Mouse (Mus musculus) ES-CJ7 (cell line): ENCODE measurements around the gene Gramd1a.

Experiments
- DNase-seq: peaks from one replicate; pipeline ENCODE4 v3.0.0; 2011; ENCODE audit warnings: low read depth, low spot score

The Gramd1a gene

GRCm38 (mm10) chr7:31123697-31124096, 32.0 kb downstream of the Gramd1a start:
- no peak for DNase-seq

DNA sequence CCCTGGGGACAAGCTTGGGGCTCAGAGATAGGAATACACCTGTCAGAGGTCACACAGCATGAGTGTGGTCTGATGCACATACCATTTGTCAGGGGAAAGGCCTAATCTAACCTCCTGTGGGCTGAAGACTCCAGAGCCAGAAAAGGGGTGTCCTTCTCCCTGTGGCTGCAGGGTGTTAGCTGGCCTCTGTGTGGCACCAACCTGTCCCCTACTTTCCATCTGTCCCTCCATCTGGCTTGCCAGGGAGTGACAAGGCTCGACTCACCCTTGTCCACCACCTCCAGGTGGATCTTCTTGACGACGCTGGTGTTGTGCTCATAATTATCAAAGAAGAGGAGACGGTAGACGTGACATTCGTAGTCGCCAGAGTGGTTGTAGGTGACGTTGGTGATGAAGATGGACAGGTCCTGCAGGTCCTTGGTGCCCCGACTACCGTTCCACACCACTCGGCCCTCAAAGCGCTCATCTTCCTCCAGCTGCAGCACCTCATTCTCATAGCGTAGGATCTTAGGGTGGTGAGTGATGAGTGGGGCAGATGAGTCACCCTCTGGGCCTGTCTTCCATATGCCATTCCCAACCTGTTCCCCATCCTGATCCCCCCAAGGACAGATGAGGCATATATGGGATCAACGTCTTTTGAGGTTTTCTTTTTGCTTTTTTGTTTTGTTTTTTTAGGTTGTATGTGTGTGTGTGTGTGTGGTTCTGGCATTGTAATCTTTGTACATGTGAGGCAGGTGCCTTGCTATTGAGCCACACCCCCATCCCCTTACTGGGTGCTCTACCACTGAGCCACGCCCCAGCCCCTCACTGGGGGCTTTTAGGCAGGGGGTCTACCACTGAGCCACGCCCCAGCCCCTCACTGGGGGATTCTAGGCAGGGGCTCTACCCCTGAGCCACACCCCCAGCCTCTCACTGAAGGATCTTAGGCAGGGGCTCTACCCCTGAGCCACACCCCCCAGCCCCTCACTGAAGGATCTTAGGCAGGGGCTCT, 32.8 kb downstream of the Gramd1a start:
- no peak for DNase-seq

DNA sequence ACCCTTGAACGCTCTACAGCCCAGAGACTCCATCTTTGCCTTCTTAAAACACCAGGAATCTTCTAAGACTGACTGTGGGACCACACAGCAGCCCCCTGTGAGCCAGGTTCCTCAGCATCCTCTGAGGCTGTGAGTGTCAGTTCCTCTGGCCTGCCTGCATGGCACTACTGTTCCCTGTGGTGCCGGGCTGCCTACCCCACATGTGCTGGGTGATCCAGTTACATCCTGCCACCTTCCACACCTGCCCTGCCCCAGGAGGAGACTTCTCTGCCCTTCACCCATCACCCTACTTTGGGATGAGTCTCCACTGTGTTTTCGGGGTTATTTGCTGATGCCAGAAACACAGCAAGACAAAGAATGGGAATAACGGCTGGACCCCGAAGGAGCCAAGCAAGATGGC, 36.1 kb downstream of the Gramd1a start:
- no peak for DNase-seq

DNA sequence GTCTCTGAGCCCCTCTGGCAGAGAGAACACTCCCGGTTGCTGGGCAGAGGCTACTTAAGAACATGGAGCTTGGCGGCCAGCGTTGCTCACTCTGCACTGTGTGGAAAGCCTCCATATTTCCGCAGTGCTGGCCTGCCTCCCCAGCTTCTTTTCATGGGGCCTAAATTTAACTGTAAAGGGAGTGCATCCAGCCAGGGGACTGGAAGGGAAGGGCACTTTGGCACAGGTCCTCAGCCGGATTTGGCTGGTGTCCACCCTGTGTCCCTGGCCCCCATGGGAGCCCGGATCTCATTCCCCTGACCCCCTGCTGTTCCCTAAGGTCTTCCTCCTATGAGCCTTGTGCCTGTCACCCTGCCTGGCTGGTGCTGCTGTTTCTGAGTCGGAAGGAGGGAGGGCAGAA, 37.2 kb downstream of the Gramd1a start:
- no peak for DNase-seq

DNA sequence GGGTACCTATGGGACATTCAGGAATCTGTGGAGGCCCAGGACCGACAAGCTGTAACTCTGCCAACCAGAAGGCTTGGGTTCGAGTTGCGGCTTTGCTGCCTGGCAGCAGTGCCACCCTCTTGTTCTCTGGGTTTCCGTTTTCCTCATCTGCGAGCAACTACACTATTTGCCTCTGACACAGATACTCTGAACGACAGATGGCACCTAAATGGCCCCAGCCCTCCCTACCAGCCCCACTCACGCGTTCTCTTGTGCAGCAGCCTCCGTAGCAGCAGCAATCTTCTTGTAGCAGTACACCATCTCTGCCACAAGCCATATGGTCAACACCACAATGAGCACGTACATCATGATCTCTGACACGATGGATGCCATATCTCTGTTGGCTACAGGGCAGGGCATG, 38.2 kb downstream of the Gramd1a start:
- no peak for DNase-seq

DNA sequence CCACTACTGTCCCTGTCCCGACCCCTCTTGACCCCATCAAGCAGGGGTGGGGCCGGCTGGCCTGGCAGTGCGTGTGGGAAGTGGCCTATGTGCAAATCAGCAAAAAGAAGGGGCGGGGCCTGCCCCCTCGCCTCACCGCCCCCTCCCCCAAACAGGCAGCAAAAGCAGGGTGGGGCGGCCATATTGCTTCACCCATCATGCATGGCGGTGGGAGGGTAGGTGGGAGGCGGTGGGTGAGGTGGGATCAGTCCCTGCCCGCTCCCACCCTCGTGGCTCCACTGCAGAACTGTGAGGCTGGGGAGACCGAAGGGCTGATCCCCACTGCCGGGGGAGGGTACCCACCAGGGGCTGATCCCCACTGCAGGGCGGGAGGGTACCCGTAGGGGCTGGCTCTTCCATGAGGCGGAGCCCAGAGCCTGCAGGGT, 39.0 kb downstream of the Gramd1a start:
- DNase-seq = peak; percentile 70

DNA sequence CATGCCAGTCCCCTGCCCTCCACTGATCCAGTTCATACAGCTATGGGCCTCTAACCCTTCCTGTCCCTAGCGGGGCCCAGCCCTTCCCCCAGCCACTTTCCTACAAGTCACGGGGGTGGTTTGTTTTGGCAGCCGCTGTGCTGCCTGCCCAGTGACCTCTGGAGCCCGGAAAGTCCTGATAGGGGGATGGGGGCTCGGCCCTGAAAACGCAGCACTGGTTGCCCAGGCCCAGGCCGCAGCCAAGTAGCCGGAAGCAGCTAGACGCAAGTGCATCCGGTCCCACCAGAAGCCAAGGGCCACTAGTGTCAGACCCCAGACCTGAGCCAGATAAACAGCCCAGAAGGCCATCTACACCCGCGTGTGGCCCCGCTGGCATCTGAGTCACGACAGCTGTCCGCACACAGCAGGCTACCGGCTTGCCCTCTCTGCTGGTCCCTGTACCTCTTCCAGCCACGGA, 40.1 kb downstream of the Gramd1a start:
- DNase-seq = no peak

DNA sequence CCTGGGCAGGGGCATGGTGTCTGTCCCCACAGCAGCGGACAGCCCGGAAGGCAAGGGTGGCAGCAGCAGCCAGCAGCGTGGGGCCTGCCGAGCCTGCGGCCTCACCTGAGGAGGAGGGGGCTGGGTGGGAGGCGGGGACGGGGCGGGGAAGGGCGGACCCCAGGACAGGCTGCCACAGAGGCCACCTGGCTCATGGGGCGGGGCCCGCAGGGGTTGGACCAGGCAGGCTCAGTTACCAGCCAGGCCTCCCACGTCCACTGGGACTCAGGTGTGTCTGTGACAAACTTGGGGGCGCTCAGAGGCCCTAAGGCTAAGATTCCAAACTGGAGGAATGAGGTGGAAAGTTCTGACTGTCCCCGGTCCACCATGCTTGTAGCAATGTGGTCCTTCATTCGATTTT, 40.5 kb downstream of the Gramd1a start, which contains the start of gene Hpn:
Gene Hpn, minus strand, starts transcription at position 109 of the 400 bp plus-strand sequence.
- DNase-seq = no peak

- peak; percentile 33 for DNase-seq
Observed at GRCm38 (mm10) chr7:31114646-31115045, 41.0 kb downstream of the Gramd1a start.

DNA sequence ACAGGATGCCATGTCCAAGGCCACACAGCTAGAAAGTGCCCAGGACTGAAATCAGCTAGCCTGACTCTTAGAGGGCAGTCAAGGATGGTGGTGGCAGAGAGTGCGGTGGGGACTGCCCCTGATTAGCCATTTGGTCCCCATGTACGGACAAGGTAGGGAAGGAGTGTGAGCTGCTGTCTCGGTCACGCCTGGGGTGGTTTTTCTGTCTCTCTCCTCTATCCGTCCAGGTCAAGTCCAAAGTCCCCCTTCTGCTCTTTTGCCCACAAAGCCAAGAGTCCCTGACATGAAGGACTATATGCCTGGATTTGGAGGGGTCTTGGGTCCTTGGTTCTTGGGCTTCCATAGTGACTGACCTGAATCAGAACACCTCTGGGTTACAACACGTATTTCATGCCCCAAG, 41.9 kb downstream of the Gramd1a start:
- no peak for DNase-seq

GRCm38 (mm10) chr7:31112036-31112435, 43.7 kb downstream of the Gramd1a start:
- DNase-seq = no peak

GRCm38 (mm10) chr7:31110861-31111385, 44.8 kb downstream of the Gramd1a start:
- no peak for DNase-seq

- no peak for DNase-seq
Observed at GRCm38 (mm10) chr7:31109796-31110195, 45.9 kb downstream of the Gramd1a start.

GRCm38 (mm10) chr7:31109091-31109490, 46.6 kb downstream of the Gramd1a start:
- no peak for DNase-seq

DNA sequence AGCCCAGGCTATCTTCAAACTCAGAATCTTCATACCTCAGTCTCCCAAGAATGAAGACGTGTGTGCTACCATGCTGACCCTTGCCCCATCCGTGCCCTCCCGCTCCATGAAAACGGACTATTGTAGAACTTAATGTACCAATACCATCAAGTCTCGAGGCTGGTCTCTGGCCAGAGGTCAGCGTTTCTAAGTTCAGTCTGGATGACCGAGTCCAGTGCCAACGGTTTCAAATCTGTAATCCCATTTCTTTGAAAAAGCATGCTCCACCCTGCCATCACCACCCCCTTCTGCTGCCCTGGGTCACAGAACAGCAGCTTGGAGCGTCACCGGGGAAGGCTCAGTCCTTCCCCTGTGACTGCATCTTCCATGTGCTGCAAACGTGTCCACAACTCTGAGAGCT, 47.9 kb downstream of the Gramd1a start:
- DNase-seq = no peak

GRCm38 (mm10) chr7:31106166-31106565, 49.5 kb downstream of the Gramd1a start:
- DNase-seq = no peak

GRCm38 (mm10) chr7:31105061-31105768, 50.5 kb downstream of the Gramd1a start:
- no peak for DNase-seq

- no peak for DNase-seq
Observed at GRCm38 (mm10) chr7:31100786-31101185, 54.9 kb downstream of the Gramd1a start.

DNA sequence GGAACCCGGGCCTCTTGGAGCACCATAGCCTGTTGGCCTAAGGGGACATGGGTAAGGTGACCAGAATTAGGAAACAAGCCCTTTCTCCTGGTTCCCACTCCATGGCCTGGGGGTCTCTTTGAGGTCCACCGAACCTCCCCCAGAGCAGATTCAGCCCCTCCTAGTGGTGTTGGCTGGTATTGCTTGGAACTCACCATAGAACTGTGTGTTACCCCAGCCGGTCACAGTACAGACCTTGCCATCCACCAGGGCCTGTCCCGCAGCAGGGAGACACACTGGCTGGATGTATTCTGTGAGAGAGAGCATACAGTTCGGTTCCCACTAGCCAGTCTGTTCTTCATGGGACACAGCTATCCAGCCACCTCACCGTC, 56.1 kb downstream of the Gramd1a start:
- no peak for DNase-seq

DNA sequence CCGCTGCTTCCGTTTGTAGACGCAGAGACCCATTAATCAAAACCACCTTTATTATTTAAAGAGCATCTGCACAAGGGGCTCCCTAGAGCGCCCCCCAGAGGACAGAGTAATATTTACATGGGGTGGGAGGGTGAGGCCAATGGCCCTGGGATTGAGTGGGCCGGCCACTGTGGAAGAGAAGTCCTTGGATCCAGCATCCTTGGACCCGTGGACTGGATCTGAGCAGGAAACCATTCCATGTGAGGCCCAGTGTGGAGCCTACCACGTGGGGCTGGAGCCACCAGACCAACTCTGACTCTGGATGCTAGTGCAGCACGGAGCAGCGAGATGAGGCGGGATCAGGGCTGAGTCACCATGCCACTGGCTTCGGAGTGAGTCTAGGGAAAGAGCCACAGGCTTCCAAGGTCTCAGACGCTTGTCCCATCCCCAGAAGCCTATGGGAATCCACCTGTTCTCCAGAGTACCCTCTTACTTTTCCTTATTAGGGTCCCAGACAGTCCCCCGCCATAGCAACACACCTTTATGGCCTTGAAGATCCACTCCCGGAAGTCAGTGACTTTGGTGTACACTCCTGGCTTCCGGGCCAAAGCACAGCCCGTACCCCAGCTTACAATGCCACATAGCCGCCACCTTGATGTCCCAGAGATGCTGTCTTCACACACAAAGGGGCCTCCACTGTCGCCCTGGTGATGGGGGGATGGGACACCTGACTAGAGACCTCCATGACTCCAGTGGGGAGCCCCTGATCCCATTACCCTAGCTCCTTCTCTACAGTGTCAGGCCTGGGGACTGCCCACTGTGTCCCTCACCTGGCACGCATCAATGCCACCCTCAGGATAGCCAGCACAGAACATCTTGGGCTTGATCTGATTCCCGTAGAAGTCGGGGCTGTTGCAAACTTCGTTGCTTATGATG, 56.7 kb downstream of the Gramd1a start:
- peak; percentile 46 for DNase-seq

GRCm38 (mm10) chr7:31097583-31098248, 58.0 kb downstream of the Gramd1a start:
- peak; percentile 92 for DNase-seq
